Mouse (Mus musculus): ENCODE measurements at regions not wholly inside any gene's neighbourhood (a gene's known extent, or its start where the extent isn't known, plus 50 kb on each side); places are given as distances from the start of the nearest gene placed in this dataset.

DNA sequence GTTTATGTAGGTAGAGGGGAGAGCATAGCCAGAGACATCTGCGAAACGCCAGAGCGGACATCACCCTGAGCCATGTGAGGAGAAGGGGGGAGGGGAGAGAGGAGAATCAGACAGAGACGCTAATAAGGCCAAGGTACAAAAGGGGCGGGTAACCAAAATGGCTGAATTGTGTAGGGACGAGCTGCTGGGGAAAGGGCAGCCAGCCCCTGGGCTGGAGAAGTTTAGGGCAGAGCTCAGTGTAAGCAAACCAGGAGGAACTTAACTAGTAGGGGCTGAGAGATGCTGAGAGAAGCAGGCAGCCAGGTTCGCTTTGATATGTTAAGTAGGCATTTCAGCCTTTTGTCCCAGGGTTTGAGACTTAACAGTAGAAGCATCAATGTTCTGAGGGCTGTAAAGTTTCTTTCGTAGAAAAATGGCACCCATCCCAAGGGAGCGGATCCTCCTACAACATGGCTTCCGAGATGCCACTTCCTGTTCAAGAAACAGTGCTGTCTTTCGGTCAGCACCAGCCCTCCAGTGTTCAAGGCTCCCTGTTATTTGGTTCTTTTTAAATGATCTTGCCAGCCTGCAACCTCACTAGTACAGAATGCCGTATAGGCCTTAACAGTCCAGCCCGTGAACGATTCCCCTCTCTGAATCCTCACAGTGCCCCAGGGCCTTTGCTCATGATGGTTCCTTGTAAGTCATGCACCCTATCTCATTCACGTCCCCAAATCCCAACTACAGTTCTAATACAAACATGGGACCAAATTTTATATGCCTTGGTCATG is 55.4 kb upstream of the Mboat1 start:
- TF ChIP-seq POLR2A (IDR thresholded peaks at IDR 0.05; ENCODE audit: borderline replicate concordance, low read depth, low read length): no peak
- TF ChIP-seq CTCF (IDR thresholded peaks at IDR 0.05; ENCODE audit: low read depth, low read length): no peak
